Mouse (Mus musculus): Measurements from ENCODE around the gene Lgals3bp. TPM values are rescaled to one million over a fixed set of nuclear protein-coding genes. Genes with fewer than 3 reads are reported as not detected.

Lgals3bp gene
- total and polyA plus RNA-seq, 3 experiments, result 3.0 to 18.3 TPM; not detected in 1

DNA sequence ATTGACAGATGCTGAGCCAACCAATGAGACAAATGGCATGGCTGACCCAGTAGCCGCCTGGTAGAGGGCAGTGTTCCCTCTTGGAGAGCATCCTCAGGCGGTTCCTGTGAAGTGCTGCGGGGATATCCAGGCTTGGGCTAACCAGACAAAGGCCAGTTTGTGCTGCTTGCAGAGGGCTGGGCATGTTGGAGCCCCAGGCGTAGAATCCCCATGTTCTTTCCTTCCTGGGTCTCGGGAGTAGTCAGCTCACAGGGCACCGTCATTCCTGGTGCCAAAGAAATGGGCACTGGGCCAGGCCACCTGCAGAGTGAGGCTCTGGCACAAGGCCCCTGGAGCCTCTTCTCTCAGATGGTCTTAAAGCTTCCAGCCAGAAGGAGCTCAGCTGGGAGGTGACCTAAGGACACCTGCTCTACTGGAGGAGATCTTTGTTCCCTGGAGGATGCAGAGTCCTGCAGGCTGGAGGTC lies 34.6 kb upstream of the Lgals3bp start:
- no peak overlapping the region for H3K9ac ChIP-seq (ENCODE audit: control insufficient read depth, low read depth, low read length, poor library complexity, severe bottlenecking)
- DNase-seq (ENCODE audit: low read depth, low spot score), result no peak
- H3K9me3 ChIP-seq (replicated peaks; ENCODE audit: insufficient read depth, low read length), result no peaks in the 10 kb centered on the region
- no peak overlapping the region for H3K27ac ChIP-seq (ENCODE audit: control insufficient read depth, low read depth, low read length)
- H3K4me3 ChIP-seq (ENCODE audit: control insufficient read depth in 1 of 2, insufficient read depth in 1 of 2, low read depth in 2 of 2, low read length in 2 of 2), result no peak overlapping the region
- H3K36me3 ChIP-seq (ENCODE audit: control insufficient read depth in 1 of 2, insufficient read depth in 2 of 2, low read length in 2 of 2), result 0 out of 4 replicates have a peak, but pooled peaks cover 0 to 2% of the 10 kb centered on the region in 2 experiments
- no peak for TF ChIP-seq CTCF (IDR thresholded peaks at IDR 0.05 in 2 of 3, conservative IDR thresholded peaks at IDR 0.05 in 1 of 3; ENCODE audit: control insufficient read depth in 1 of 3, insufficient read depth in 1 of 3, low read depth in 2 of 3, low read length in 3 of 3, poor library complexity in 1 of 3, severe bottlenecking in 1 of 3)
- TF ChIP-seq NRF1 (IDR thresholded peaks at IDR 0.05; ENCODE audit: insufficient read depth, low read depth, low read length, poor library complexity, severe bottlenecking), result no peak
- no peak for TF ChIP-seq ZMIZ1 (IDR thresholded peaks at IDR 0.05; ENCODE audit: low read depth, low read length)
- no peak for TF ChIP-seq HCFC1 (IDR thresholded peaks at IDR 0.05; ENCODE audit: low read depth, low read length)
- no peak for TF ChIP-seq ELF1 (IDR thresholded peaks at IDR 0.05; ENCODE audit: low read depth, low read length)
- TF ChIP-seq ETS1 (IDR thresholded peaks at IDR 0.05; ENCODE audit: low read depth, low read length), result no peak
- no peak for TF ChIP-seq MXI1 (IDR thresholded peaks at IDR 0.05; ENCODE audit: low read depth, low read length)
- no peak for TF ChIP-seq RAD21 (IDR thresholded peaks at IDR 0.05; ENCODE audit: low read depth, low read length)
- TF ChIP-seq NELFE (IDR thresholded peaks at IDR 0.05; ENCODE audit: low read depth, low read length), result no peak
- TF ChIP-seq USF1 (IDR thresholded peaks at IDR 0.05; ENCODE audit: low read depth, low read length), result no peak
- TF ChIP-seq ZNF384 (IDR thresholded peaks at IDR 0.05; ENCODE audit: low read depth, low read length), result no peak
- TF ChIP-seq CHD1 (IDR thresholded peaks at IDR 0.05; ENCODE audit: low read depth, low read length), result no peak
- no peak for TF ChIP-seq CHD2 (IDR thresholded peaks at IDR 0.05; ENCODE audit: low read length)
- no peak for TF ChIP-seq UBTF (IDR thresholded peaks at IDR 0.05; ENCODE audit: borderline replicate concordance, insufficient read depth, low read depth, low read length)
- no peak for TF ChIP-seq TBP (IDR thresholded peaks at IDR 0.05; ENCODE audit: low read depth, low read length)
- TF ChIP-seq MYB (IDR thresholded peaks at IDR 0.05; ENCODE audit: low read depth, low read length), result no peak
- TF ChIP-seq MEF2A (IDR thresholded peaks at IDR 0.05; ENCODE audit: extremely low read depth, insufficient replicate concordance, low read depth, low read length, poor library complexity, severe bottlenecking), result no peak
- no peak for TF ChIP-seq RCOR1 (IDR thresholded peaks at IDR 0.05; ENCODE audit: low read depth, low read length)
- H3K4me1 ChIP-seq (ENCODE audit: control insufficient read depth in 1 of 2, insufficient read depth in 2 of 2, low read length in 2 of 2), result peaks cover 4 to 8% of the 10 kb centered on the region in 2 experiments
- peaks cover 2 to 5% of the 10 kb centered on the region in 2 experiments; a peak in 3 of 4 replicates for H3K27me3 ChIP-seq (ENCODE audit: control insufficient read depth in 1 of 2, insufficient read depth in 2 of 2, low read length in 2 of 2)
- no peaks in the 10 kb centered on the region for H3K79me2 ChIP-seq (ENCODE audit: control insufficient read depth, insufficient read depth, low read length, poor library complexity)

- 0 out of 4 replicates have a peak, but pooled peaks cover 0 to 2% of the 10 kb centered on the region in 2 experiments for H3K36me3 ChIP-seq (ENCODE audit: control insufficient read depth in 1 of 2, insufficient read depth in 2 of 2, low read length in 2 of 2)
- peak overlapping the region; percentile 50 for H3K27ac ChIP-seq (ENCODE audit: control insufficient read depth, low read depth, low read length)
- H3K9ac ChIP-seq (ENCODE audit: control insufficient read depth, low read depth, low read length, poor library complexity, severe bottlenecking), result peak overlapping the region; percentile 67
- peaks cover 4 to 10% of the 10 kb centered on the region in 2 experiments for H3K4me1 ChIP-seq (ENCODE audit: control insufficient read depth in 1 of 2, insufficient read depth in 2 of 2, low read length in 2 of 2)
- H3K79me2 ChIP-seq (ENCODE audit: control insufficient read depth, insufficient read depth, low read length, poor library complexity), result no peaks in the 10 kb centered on the region
- peak; percentile 77 for DNase-seq (ENCODE audit: low read depth, low spot score)
- peak overlapping the region; percentile 47 to 68 for H3K4me3 ChIP-seq (ENCODE audit: control insufficient read depth in 1 of 2, insufficient read depth in 1 of 2, low read depth in 2 of 2, low read length in 2 of 2)
- peaks cover 0 to 2% of the 10 kb centered on the region in 2 experiments; a peak in 3 of 4 replicates for H3K27me3 ChIP-seq (ENCODE audit: control insufficient read depth in 1 of 2, insufficient read depth in 2 of 2, low read length in 2 of 2)
- no peaks in the 10 kb centered on the region for H3K9me3 ChIP-seq (replicated peaks; ENCODE audit: insufficient read depth, low read length)
- TF ChIP-seq POLR2A (IDR thresholded peaks at IDR 0.05; ENCODE audit: control insufficient read depth in 1 of 2, insufficient read depth in 1 of 2, low read depth in 1 of 2, low read length in 2 of 2, poor library complexity in 1 of 2) (peak in 1 of 2 experiments; percentile 51; a peak in 1 of 4 replicates), ZNF384 (IDR thresholded peaks at IDR 0.05; ENCODE audit: low read depth, low read length) (no peak), TAL1 (IDR thresholded peaks at IDR 0.05; ENCODE audit: low read length) (no peak), HCFC1 (IDR thresholded peaks at IDR 0.05; ENCODE audit: low read depth, low read length) (no peak), TCF12 (IDR thresholded peaks at IDR 0.05; ENCODE audit: low read depth, low read length) (0 out of 2 replicates have a peak, but pooled peaks have one; percentile 4), CTCF (IDR thresholded peaks at IDR 0.05 in 2 of 3, conservative IDR thresholded peaks at IDR 0.05 in 1 of 3; ENCODE audit: control insufficient read depth in 1 of 3, insufficient read depth in 1 of 3, low read depth in 2 of 3, low read length in 3 of 3, poor library complexity in 1 of 3, severe bottlenecking in 1 of 3) (no peak), POLR2AphosphoS2 (IDR thresholded peaks at IDR 0.05; ENCODE audit: low read length) (no peak), UBTF (IDR thresholded peaks at IDR 0.05; ENCODE audit: borderline replicate concordance, insufficient read depth, low read depth, low read length) (no peak), CHD2 (IDR thresholded peaks at IDR 0.05; ENCODE audit: low read length) (no peak), GATA1 (IDR thresholded peaks at IDR 0.05; ENCODE audit: low read depth, low read length) (peak; percentile 82), ELF1 (IDR thresholded peaks at IDR 0.05; ENCODE audit: low read depth, low read length) (no peak), KAT2A (conservative IDR thresholded peaks at IDR 0.05; ENCODE audit: low read depth, low read length) (no peak), MYC (IDR thresholded peaks at IDR 0.05; ENCODE audit: low read depth, low read length) (peak; percentile 37), NELFE (IDR thresholded peaks at IDR 0.05; ENCODE audit: low read depth, low read length) (0 out of 2 replicates have a peak, but pooled peaks have one; percentile 9), POLR2AphosphoS5 (IDR thresholded peaks at IDR 0.05; ENCODE audit: borderline replicate concordance, low read depth, low read length) (no peak), RCOR1 (IDR thresholded peaks at IDR 0.05; ENCODE audit: low read depth, low read length) (no peak), USF1 (IDR thresholded peaks at IDR 0.05; ENCODE audit: low read depth, low read length) (no peak), MAZ (IDR thresholded peaks at IDR 0.05; ENCODE audit: low read depth, low read length) (no peak), ZKSCAN1 (IDR thresholded peaks at IDR 0.05; ENCODE audit: low read depth, low read length) (no peak), MYB (IDR thresholded peaks at IDR 0.05; ENCODE audit: low read depth, low read length) (no peak), ETS1 (IDR thresholded peaks at IDR 0.05; ENCODE audit: low read depth, low read length) (no peak)
These were observed 32.2 kb upstream of the Lgals3bp start for GRCm38 (mm10) chr11:118434093-118434492.

Measured in MEL (cell line).